Mouse (Mus musculus): Measurements from ENCODE around the gene Slc25a42. TPM values are rescaled to one million over a fixed set of nuclear protein-coding genes. Genes with fewer than 3 reads are reported as not detected.

Slc25a42 gene
- polyA plus RNA-seq, 1 experiment from 2014 or later, result 8.0 TPM

- no peak for ATAC-seq (ENCODE audit: extremely low read depth, insufficient number of reproducible peaks, low FRiP score, low TSS enrichment)
- Histone ChIP-seq H3K4me1 (peaks cover 38% of the 10 kb centered on the region), H3K4me2 (no peak overlapping the region), H3K27ac (replicated peaks) (no peak overlapping the region), H3K9ac (no peak overlapping the region), H3K27me3 (replicated peaks) (peaks cover 25% of the 10 kb centered on the region), H3K36me3 (peaks cover 7% of the 10 kb centered on the region), H3K4me3 (no peak overlapping the region), H3K9me3 (no peaks in the 10 kb centered on the region)
- 72% methylated on average over 3 of the region's 3 CpGs for WGBS
Observed at GRCm38 (mm10) chr8:70170748-70171147, 41.4 kb downstream of the Slc25a42 start.

GRCm38 (mm10) chr8:70170116-70170515 lies 42.0 kb downstream of the Slc25a42 start:
- ATAC-seq (ENCODE audit: extremely low read depth, insufficient number of reproducible peaks, low FRiP score, low TSS enrichment), result no peak
- no peaks in the 10 kb centered on the region for H3K9me3 ChIP-seq
- WGBS, result 61% methylated on average over 3 of the region's 3 CpGs
- H3K4me1 ChIP-seq, result peaks cover 38% of the 10 kb centered on the region
- no peak overlapping the region for H3K9ac ChIP-seq
- peaks cover 4% of the 10 kb centered on the region; the same call in 1 of the 2 replicates for H3K36me3 ChIP-seq
- H3K4me3 ChIP-seq, result no peak overlapping the region
- H3K27me3 ChIP-seq (replicated peaks), result peaks cover 31% of the 10 kb centered on the region
- H3K27ac ChIP-seq (replicated peaks), result no peak overlapping the region
- H3K4me2 ChIP-seq, result no peak overlapping the region

GRCm38 (mm10) chr8:70166504-70167110 lies 45.5 kb downstream of the Slc25a42 start:
- H3K27me3 ChIP-seq (replicated peaks), result peaks cover 58% of the 10 kb centered on the region
- H3K4me1 ChIP-seq, result peaks cover 13% of the 10 kb centered on the region
- no peak; the same call in 1 of the 2 replicates for ATAC-seq (ENCODE audit: extremely low read depth, insufficient number of reproducible peaks, low FRiP score, low TSS enrichment)
- H3K9ac ChIP-seq, result peak overlapping the region; percentile 66
- H3K27ac ChIP-seq (replicated peaks), result no peak overlapping the region
- H3K36me3 ChIP-seq, result no peaks in the 10 kb centered on the region
- H3K4me3 ChIP-seq, result peak overlapping the region; percentile 38
- H3K9me3 ChIP-seq, result no peaks in the 10 kb centered on the region
- peak overlapping the region; percentile 69 for H3K4me2 ChIP-seq
- 3% methylated on average over 20 of the region's 21 CpGs for WGBS

GRCm38 (mm10) chr8:70163316-70163715 lies 48.8 kb downstream of the Slc25a42 start:
- H3K9ac ChIP-seq, result no peak overlapping the region
- H3K4me1 ChIP-seq, result peaks cover 8% of the 10 kb centered on the region
- H3K27me3 ChIP-seq (replicated peaks), result peaks cover 76% of the 10 kb centered on the region
- no peak overlapping the region for H3K4me2 ChIP-seq
- no peak overlapping the region for H3K27ac ChIP-seq (replicated peaks)
- no peaks in the 10 kb centered on the region for H3K9me3 ChIP-seq
- H3K4me3 ChIP-seq, result no peak overlapping the region
- H3K36me3 ChIP-seq, result no peaks in the 10 kb centered on the region
- no peak for ATAC-seq (ENCODE audit: extremely low read depth, insufficient number of reproducible peaks, low FRiP score, low TSS enrichment)
- 68% methylated on average over 3 of the region's 3 CpGs for WGBS

GRCm38 (mm10) chr8:70160015-70160414 lies 52.1 kb downstream of the Slc25a42 start:
- H3K4me1 ChIP-seq, result peaks cover 3% of the 10 kb centered on the region; the same call in 1 of the 2 replicates
- ATAC-seq (ENCODE audit: extremely low read depth, insufficient number of reproducible peaks, low FRiP score, low TSS enrichment), result no peak
- H3K9me3 ChIP-seq, result no peaks in the 10 kb centered on the region
- 60% methylated on average over 13 of the region's 13 CpGs for WGBS
- H3K27ac ChIP-seq (replicated peaks), result no peak overlapping the region
- no peak overlapping the region for H3K4me2 ChIP-seq
- H3K36me3 ChIP-seq, result no peaks in the 10 kb centered on the region
- no peak overlapping the region for H3K4me3 ChIP-seq
- no peak overlapping the region for H3K9ac ChIP-seq
- H3K27me3 ChIP-seq (replicated peaks), result peaks cover 71% of the 10 kb centered on the region

GRCm38 (mm10) chr8:70159211-70159610 lies 52.9 kb downstream of the Slc25a42 start:
- no peak overlapping the region for H3K9ac ChIP-seq
- peaks cover 3% of the 10 kb centered on the region; the same call in 1 of the 2 replicates for H3K4me1 ChIP-seq
- ATAC-seq (ENCODE audit: extremely low read depth, insufficient number of reproducible peaks, low FRiP score, low TSS enrichment), result no peak
- H3K27me3 ChIP-seq (replicated peaks), result peaks cover 68% of the 10 kb centered on the region
- H3K27ac ChIP-seq (replicated peaks), result no peak overlapping the region
- WGBS, result 80% methylated on average over 4 of the region's 4 CpGs
- peak overlapping the region; percentile 78; the same call in 1 of the 2 replicates for H3K4me2 ChIP-seq
- no peaks in the 10 kb centered on the region for H3K36me3 ChIP-seq
- H3K4me3 ChIP-seq, result no peak overlapping the region
- H3K9me3 ChIP-seq, result no peaks in the 10 kb centered on the region

GRCm38 (mm10) chr8:70158069-70158853 lies 53.8 kb downstream of the Slc25a42 start:
- H3K4me3 ChIP-seq, result peak overlapping the region; percentile 55
- no peaks in the 10 kb centered on the region for H3K36me3 ChIP-seq
- H3K9me3 ChIP-seq, result no peaks in the 10 kb centered on the region
- H3K27me3 ChIP-seq (replicated peaks), result peaks cover 65% of the 10 kb centered on the region
- no peak overlapping the region for H3K27ac ChIP-seq (replicated peaks)
- peak overlapping the region; percentile 78 for H3K4me2 ChIP-seq
- peak overlapping the region; percentile 69 for H3K9ac ChIP-seq
- H3K4me1 ChIP-seq, result peaks cover 3% of the 10 kb centered on the region; the same call in 1 of the 2 replicates
- 9% methylated on average over 40 of the region's 40 CpGs for WGBS
- ATAC-seq (ENCODE audit: extremely low read depth, insufficient number of reproducible peaks, low FRiP score, low TSS enrichment), result peak; percentile 75

GRCm38 (mm10) chr8:70157240-70157800 lies 54.8 kb downstream of the Slc25a42 start:
- H3K27ac ChIP-seq (replicated peaks), result no peak overlapping the region
- H3K4me2 ChIP-seq, result no peak overlapping the region
- H3K4me3 ChIP-seq, result no peak overlapping the region
- peaks cover 65% of the 10 kb centered on the region for H3K27me3 ChIP-seq (replicated peaks)
- WGBS, result 88% methylated on average over 1 of the region's 1 CpGs
- no peaks in the 10 kb centered on the region for H3K9me3 ChIP-seq
- peaks cover 7% of the 10 kb centered on the region; the same call in 1 of the 2 replicates for H3K4me1 ChIP-seq
- H3K9ac ChIP-seq, result no peak overlapping the region
- H3K36me3 ChIP-seq, result no peaks in the 10 kb centered on the region
- no peak for ATAC-seq (ENCODE audit: extremely low read depth, insufficient number of reproducible peaks, low FRiP score, low TSS enrichment)

- Histone ChIP-seq H3K4me3 (peak overlapping the region; percentile 20; the same call in 1 of the 2 replicates), H3K27ac (replicated peaks) (no peak overlapping the region), H3K36me3 (no peaks in the 10 kb centered on the region), H3K9ac (no peak overlapping the region), H3K27me3 (replicated peaks) (peaks cover 66% of the 10 kb centered on the region), H3K4me1 (peaks cover 9% of the 10 kb centered on the region; the same call in 1 of the 2 replicates), H3K4me2 (peak overlapping the region; percentile 48), H3K9me3 (no peaks in the 10 kb centered on the region)
- peak; percentile 84 for ATAC-seq (ENCODE audit: extremely low read depth, insufficient number of reproducible peaks, low FRiP score, low TSS enrichment)
- 9% methylated on average over 16 of the region's 22 CpGs for WGBS
Observed at GRCm38 (mm10) chr8:70152537-70153257, 59.4 kb downstream of the Slc25a42 start.

- Histone ChIP-seq H3K27me3 (replicated peaks) (peaks cover 43% of the 10 kb centered on the region), H3K9ac (no peak overlapping the region), H3K36me3 (peaks cover 22% of the 10 kb centered on the region), H3K9me3 (no peaks in the 10 kb centered on the region), H3K27ac (replicated peaks) (no peak overlapping the region), H3K4me2 (no peak overlapping the region), H3K4me3 (no peak overlapping the region), H3K4me1 (peaks cover 9% of the 10 kb centered on the region; the same call in 1 of the 2 replicates)
- no peak for ATAC-seq (ENCODE audit: extremely low read depth, insufficient number of reproducible peaks, low FRiP score, low TSS enrichment)
- 19% methylated on average over 13 of the region's 13 CpGs for WGBS
Observed at GRCm38 (mm10) chr8:70150158-70150557, 61.9 kb downstream of the Slc25a42 start.

All from heart, embryonic 13.5 days (tissue).